Mouse (Mus musculus) ES-E14 (cell line): ENCODE data around the gene Cib4. TPM values are rescaled to one million over a fixed set of nuclear protein-coding genes. Genes with fewer than 3 reads are reported as not detected.

ENCODE experiments used
- DNase-seq: peaks from one replicate; pipeline ENCODE4 v3.0.0-alpha.2; 2013; ENCODE audit warnings: low read depth, low spot score
- H3K27ac ChIP-seq: 2 replicates; pipeline ENCODE4 v1.5.1; 2012; ENCODE audit warnings: low read depth, mild to moderate bottlenecking, low read length, moderate library complexity, mixed read lengths; ENCODE audit not compliant: poor library complexity, insufficient read depth, severe bottlenecking
- H3K36me3 ChIP-seq: 2 replicates; pipeline ENCODE4 v1.6.1; 2012; ENCODE audit warnings: mild to moderate bottlenecking, low read length, moderate library complexity, mixed read lengths; ENCODE audit not compliant: control insufficient read depth, poor library complexity, insufficient read depth, severe bottlenecking
- H3K4me1 ChIP-seq, 2 experiments: fragments of 150-350 bp in 1 of 2; sonication (generic) in 1 of 2; 2 replicates each; pipeline ENCODE4 v1.6.1; 2012; ENCODE audit warnings: low read length in 2 of 2, mild to moderate bottlenecking in 1 of 2, mixed read lengths in 1 of 2; ENCODE audit not compliant: control insufficient read depth in 2 of 2, insufficient read depth in 2 of 2, poor library complexity in 1 of 2
- H3K4me3 ChIP-seq, 2 experiments: fragments of 150-350 bp in 1 of 2; sonication (generic) in 1 of 2; 2 replicates each; pipeline ENCODE4 v1.5.1; 2012; ENCODE audit warnings: low read length in 2 of 2, low read depth in 1 of 2, mild to moderate bottlenecking in 1 of 2, mixed read lengths in 1 of 2; ENCODE audit not compliant: insufficient read depth in 1 of 2, poor library complexity in 1 of 2, severe bottlenecking in 1 of 2
- H3K9ac ChIP-seq: 2 replicates; pipeline ENCODE4 v1.6.1; 2012; ENCODE audit warnings: low read depth, mild to moderate bottlenecking, low read length, mixed read lengths; ENCODE audit not compliant: poor library complexity, insufficient read depth, severe bottlenecking
- H3K9me3 ChIP-seq: fragments of 150-350 bp; sonication (generic); 2 replicates; pipeline ENCODE4 v1.6.1; 2012; ENCODE audit warnings: low read depth, mild to moderate bottlenecking, low read length; ENCODE audit not compliant: control insufficient read depth, insufficient read depth
- CHD2 ChIP-seq: IDR thresholded peaks from 2 replicates; pipeline ENCODE4 v1.6.1; 2014; ENCODE audit warnings: mild to moderate bottlenecking, low read depth, low read length, inconsistent platforms
- HCFC1 ChIP-seq: IDR thresholded peaks from 2 replicates; pipeline ENCODE4 v1.6.1; 2012; ENCODE audit warnings: low read length, inconsistent platforms, borderline replicate concordance; ENCODE audit not compliant: insufficient read depth
- MAFK ChIP-seq: IDR thresholded peaks from 2 replicates; pipeline ENCODE4 v1.6.1; 2014; ENCODE audit warnings: mild to moderate bottlenecking, low read depth, low read length, inconsistent platforms; ENCODE audit not compliant: insufficient read depth
- ZC3H11A ChIP-seq: IDR thresholded peaks from 2 replicates; pipeline ENCODE4 v1.6.1; 2012; ENCODE audit warnings: low read depth, mild to moderate bottlenecking, inconsistent platforms, low read length, borderline replicate concordance
- ZNF384 ChIP-seq: IDR thresholded peaks from 2 replicates; pipeline ENCODE4 v1.6.1; 2012; ENCODE audit warnings: low read depth, low read length, inconsistent platforms
- in situ Hi-C, 2 experiments: fragments of 600-800 bp; cut with MboI; formaldehyde crosslinking; loops; one replicate each; pipeline ENCODE4 v1.15.1; 2025; ENCODE audit warnings: low sequenced_read_pairs in 2 of 2, inconsistent platforms in 1 of 2; ENCODE audit not compliant: unreplicated experiment in 2 of 2
- total RNA-seq: library from RNA; depleted of rRNA; stranded (reverse); fragments of 300-350 nt; gene quantifications from 2 replicates; pipeline ENCODE4 v1.2.3, GENCODE M21; 2012

Cib4 gene
- total RNA-seq, 1 experiment = not detected

- peaks cover 0 to 2% of the 10 kb centered on the region in 2 experiments; a peak in 1 of 4 replicates for H3K4me1 ChIP-seq
- H3K27ac ChIP-seq = no peak overlapping the region
- in situ Hi-C loops = no loop called here
- no peak for DNase-seq
- no peak overlapping the region for H3K9ac ChIP-seq
- TF ChIP-seq ZNF384 = no peak
- TF ChIP-seq HCFC1 = no peak
- no peak for TF ChIP-seq CHD2
- TF ChIP-seq MAFK = no peak
- no peak for TF ChIP-seq ZC3H11A
- H3K9me3 ChIP-seq = no peaks in the 10 kb centered on the region
- H3K36me3 ChIP-seq = no peaks in the 10 kb centered on the region
- no peak overlapping the region for H3K4me3 ChIP-seq
Observed at GRCm38 (mm10) chr5:30592279-30592980, 46.8 kb upstream of the Cib4 start.

GRCm38 (mm10) chr5:30591786-30592185 lies 46.1 kb upstream of the Cib4 start:
- peaks cover 0 to 4% of the 10 kb centered on the region in 2 experiments; a peak in 1 of 4 replicates for H3K4me1 ChIP-seq

GRCm38 (mm10) chr5:30591205-30591731 lies 45.6 kb upstream of the Cib4 start:
- Histone ChIP-seq H3K4me3 (no peak overlapping the region), H3K27ac (no peak overlapping the region), H3K9me3 (no peaks in the 10 kb centered on the region), H3K36me3 (no peaks in the 10 kb centered on the region), H3K4me1 (peaks cover 0 to 4% of the 10 kb centered on the region in 2 experiments; a peak in 1 of 4 replicates), H3K9ac (no peak overlapping the region)
- no peak for TF ChIP-seq ZC3H11A
- no peak for TF ChIP-seq CHD2
- TF ChIP-seq HCFC1 = no peak
- no peak for TF ChIP-seq MAFK
- no peak for TF ChIP-seq ZNF384
- in situ Hi-C loops = no loop called here
- no peak for DNase-seq

More at GRCm38 (mm10) chr5:30591786-30592185, 46.1 kb upstream of the Cib4 start:
- H3K27ac ChIP-seq = no peak overlapping the region
- no peak overlapping the region for H3K9ac ChIP-seq
- H3K4me3 ChIP-seq = no peak overlapping the region
- no peak for DNase-seq
- in situ Hi-C loops = no loop called here
- H3K36me3 ChIP-seq = no peaks in the 10 kb centered on the region
- H3K9me3 ChIP-seq = no peaks in the 10 kb centered on the region
- no peak for TF ChIP-seq MAFK

GRCm38 (mm10) chr5:30590231-30590630 lies 44.6 kb upstream of the Cib4 start:
- TF ChIP-seq ZC3H11A (no peak), CHD2 (no peak), HCFC1 (no peak), ZNF384 (no peak), MAFK (no peak)
- H3K4me3 ChIP-seq = no peak overlapping the region
- H3K27ac ChIP-seq = no peak overlapping the region
- no peak overlapping the region for H3K9ac ChIP-seq
- DNase-seq = no peak
- H3K36me3 ChIP-seq = no peaks in the 10 kb centered on the region
- peaks cover 0 to 4% of the 10 kb centered on the region in 2 experiments; a peak in 1 of 4 replicates for H3K4me1 ChIP-seq
- no peaks in the 10 kb centered on the region for H3K9me3 ChIP-seq
- in situ Hi-C loops = no loop called here

- no peak for DNase-seq
- in situ Hi-C loops = no loop called here
- no peak overlapping the region for H3K4me3 ChIP-seq
Observed at GRCm38 (mm10) chr5:30589546-30589945, 43.9 kb upstream of the Cib4 start.

More at GRCm38 (mm10) chr5:30589546-30589945, 43.9 kb upstream of the Cib4 start:
- Histone ChIP-seq H3K27ac (no peak overlapping the region), H3K36me3 (no peaks in the 10 kb centered on the region), H3K9me3 (no peaks in the 10 kb centered on the region), H3K9ac (no peak overlapping the region), H3K4me1 (peaks cover 0 to 4% of the 10 kb centered on the region in 2 experiments; a peak in 1 of 4 replicates)
- no peak for TF ChIP-seq ZNF384
- TF ChIP-seq ZC3H11A = no peak
- no peak for TF ChIP-seq CHD2
- TF ChIP-seq HCFC1 = no peak
- TF ChIP-seq MAFK = no peak
